In genomic region chr1:190653081-190653480, GRCm38 (mm10) we compare ENCODE assay signal across 22 mouse cellular contexts.
"Had no signal": no experiment of that assay in that cellular context is flagged by ENCODE, and none has a peak within 500 bp of the region (broad histone marks: within the 10 kb centered on the region; RNA-seq: fewer than 3 reads in every experiment).

No protein-coding gene starts in this region.

- H3K4me3 ChIP-seq: heart, embryonic 10.5 days; heart, embryonic 12.5 days; hindbrain, embryonic 13.5 days; hindbrain, embryonic 15.5 days; layer of hippocampus, adult 2 months; limb, embryonic 13.5 days; limb, embryonic 15.5 days; liver, embryonic 13.5 days had no signal

- H3K9ac ChIP-seq: heart, embryonic 12.5 days; hindbrain, embryonic 13.5 days; hindbrain, embryonic 15.5 days; limb, embryonic 13.5 days; limb, embryonic 15.5 days; liver, embryonic 13.5 days had no signal

- H3K36me3 ChIP-seq: heart, embryonic 10.5 days; heart, embryonic 12.5 days; hindbrain, embryonic 13.5 days; hindbrain, embryonic 15.5 days; limb, embryonic 13.5 days; limb, embryonic 15.5 days; liver, embryonic 13.5 days had no signal

- H3K27ac ChIP-seq: heart, embryonic 10.5 days; hindbrain, embryonic 15.5 days; hindbrain, postnatal 0 days; layer of hippocampus, adult 2 months; limb, embryonic 13.5 days; limb, embryonic 15.5 days; liver, embryonic 13.5 days had no signal

- DNase-seq: gastrocnemius, postnatal 14 days; gastrocnemius, postnatal 36 days; heart, adult 18-20 months; heart, postnatal 14 days; heart, postnatal 36 days; kidney, adult 11 months; kidney, adult 2 months; kidney, adult 9 months; kidney, postnatal 14 days; kidney, postnatal 36 days; layer of hippocampus, postnatal 36 days; left cerebral cortex, postnatal 4 days; liver, embryonic 13.5 days had no signal

- H3K9me3 ChIP-seq: heart, embryonic 10.5 days; heart, embryonic 12.5 days; hindbrain, embryonic 13.5 days; hindbrain, embryonic 15.5 days; limb, embryonic 13.5 days; limb, embryonic 15.5 days; liver, embryonic 13.5 days had no signal

- ATAC-seq: hindbrain, postnatal 0 days; intestine, embryonic 16.5 days had no signal

- H3K4me1 ChIP-seq: heart, embryonic 12.5 days; limb, embryonic 13.5 days; limb, embryonic 15.5 days; liver, embryonic 13.5 days had no signal

- H3K4me2 ChIP-seq: heart, embryonic 12.5 days; hindbrain, embryonic 13.5 days; hindbrain, embryonic 15.5 days; limb, embryonic 13.5 days; limb, embryonic 15.5 days; liver, embryonic 13.5 days had no signal

- H3K27me3 ChIP-seq: heart, embryonic 12.5 days; hindbrain, embryonic 15.5 days; limb, embryonic 13.5 days; limb, embryonic 15.5 days; liver, embryonic 13.5 days had no signal
